Mouse (Mus musculus): Measurements from ENCODE around the gene Casp6. TPM values are rescaled to one million over a fixed set of nuclear protein-coding genes. Genes with fewer than 3 reads are reported as not detected.

Casp6 gene
- total RNA-seq, 1 experiment = 6.2 TPM

GRCm38 (mm10) chr3:129904381-129905132 is 3.3 kb downstream of the Casp6 start:
- in situ Hi-C loops (cut with MboI; ENCODE audit: low sequenced_read_pairs in 2 of 2, unreplicated experiment in 2 of 2) = no loop called here
- no peak overlapping the region for H3K9ac ChIP-seq (ENCODE audit: insufficient read depth, low read depth, low read length, poor library complexity, severe bottlenecking)

GRCm38 (mm10) chr3:129912025-129912424 is 10.8 kb downstream of the Casp6 start:
- DNase-seq (ENCODE audit: low read depth, low spot score) = no peak
- Histone ChIP-seq H3K4me3 (ENCODE audit: insufficient read depth in 1 of 2, low read depth in 1 of 2, low read length in 2 of 2, poor library complexity in 1 of 2, severe bottlenecking in 1 of 2) (no peak overlapping the region), H3K9me3 (ENCODE audit: control insufficient read depth, insufficient read depth, low read depth, low read length) (no peaks in the 10 kb centered on the region), H3K4me1 (ENCODE audit: control insufficient read depth in 2 of 2, insufficient read depth in 2 of 2, low read length in 2 of 2, poor library complexity in 1 of 2) (peaks cover 0 to 4% of the 10 kb centered on the region in 2 experiments; a peak in 1 of 4 replicates), H3K36me3 (ENCODE audit: control insufficient read depth, insufficient read depth, low read length, poor library complexity, severe bottlenecking) (no peaks in the 10 kb centered on the region; the same call in 1 of the 2 replicates), H3K27ac (ENCODE audit: insufficient read depth, low read depth, low read length, poor library complexity, severe bottlenecking) (no peak overlapping the region), H3K9ac (ENCODE audit: insufficient read depth, low read depth, low read length, poor library complexity, severe bottlenecking) (no peak overlapping the region)
- in situ Hi-C loops (cut with MboI; ENCODE audit: low sequenced_read_pairs in 2 of 2, unreplicated experiment in 2 of 2) = no loop called here
- no peak for TF ChIP-seq ZNF384 (IDR thresholded peaks at IDR 0.05; ENCODE audit: low read depth, low read length)
- no peak for TF ChIP-seq ZC3H11A (IDR thresholded peaks at IDR 0.05; ENCODE audit: borderline replicate concordance, low read depth, low read length)
- TF ChIP-seq MAFK (IDR thresholded peaks at IDR 0.05; ENCODE audit: insufficient read depth, low read depth, low read length) = no peak
- TF ChIP-seq HCFC1 (IDR thresholded peaks at IDR 0.05; ENCODE audit: borderline replicate concordance, insufficient read depth, low read length) = no peak
- no peak for TF ChIP-seq CHD2 (IDR thresholded peaks at IDR 0.05; ENCODE audit: low read depth, low read length)

More at GRCm38 (mm10) chr3:129904381-129905132, 3.3 kb downstream of the Casp6 start:
- TF ChIP-seq ZNF384 (IDR thresholded peaks at IDR 0.05; ENCODE audit: low read depth, low read length) (no peak), MAFK (IDR thresholded peaks at IDR 0.05; ENCODE audit: insufficient read depth, low read depth, low read length) (no peak), HCFC1 (IDR thresholded peaks at IDR 0.05; ENCODE audit: borderline replicate concordance, insufficient read depth, low read length) (no peak), ZC3H11A (IDR thresholded peaks at IDR 0.05; ENCODE audit: borderline replicate concordance, low read depth, low read length) (no peak)
- DNase-seq (ENCODE audit: low read depth, low spot score) = no peak
- Histone ChIP-seq H3K9me3 (ENCODE audit: control insufficient read depth, insufficient read depth, low read depth, low read length) (no peaks in the 10 kb centered on the region), H3K27ac (ENCODE audit: insufficient read depth, low read depth, low read length, poor library complexity, severe bottlenecking) (no peak overlapping the region), H3K4me3 (ENCODE audit: insufficient read depth in 1 of 2, low read depth in 1 of 2, low read length in 2 of 2, poor library complexity in 1 of 2, severe bottlenecking in 1 of 2) (no peak overlapping the region), H3K36me3 (ENCODE audit: control insufficient read depth, insufficient read depth, low read length, poor library complexity, severe bottlenecking) (no peaks in the 10 kb centered on the region), H3K4me1 (ENCODE audit: control insufficient read depth in 2 of 2, insufficient read depth in 2 of 2, low read length in 2 of 2, poor library complexity in 1 of 2) (peaks cover 0 to 2% of the 10 kb centered on the region in 2 experiments; a peak in 1 of 4 replicates)

- Histone ChIP-seq H3K4me1 (ENCODE audit: control insufficient read depth in 2 of 2, insufficient read depth in 2 of 2, low read length in 2 of 2, poor library complexity in 1 of 2) (peaks cover 0 to 4% of the 10 kb centered on the region in 2 experiments; a peak in 1 of 4 replicates), H3K4me3 (ENCODE audit: insufficient read depth in 1 of 2, low read depth in 1 of 2, low read length in 2 of 2, poor library complexity in 1 of 2, severe bottlenecking in 1 of 2) (no peak overlapping the region), H3K27ac (ENCODE audit: insufficient read depth, low read depth, low read length, poor library complexity, severe bottlenecking) (no peak overlapping the region), H3K36me3 (ENCODE audit: control insufficient read depth, insufficient read depth, low read length, poor library complexity, severe bottlenecking) (no peaks in the 10 kb centered on the region; the same call in 1 of the 2 replicates), H3K9me3 (ENCODE audit: control insufficient read depth, insufficient read depth, low read depth, low read length) (no peaks in the 10 kb centered on the region), H3K9ac (ENCODE audit: insufficient read depth, low read depth, low read length, poor library complexity, severe bottlenecking) (no peak overlapping the region)
- DNase-seq (ENCODE audit: low read depth, low spot score) = no peak
- in situ Hi-C loops (cut with MboI; ENCODE audit: low sequenced_read_pairs in 2 of 2, unreplicated experiment in 2 of 2) = no loop called here
- TF ChIP-seq CHD2 (IDR thresholded peaks at IDR 0.05; ENCODE audit: low read depth, low read length) = no peak
- TF ChIP-seq ZC3H11A (IDR thresholded peaks at IDR 0.05; ENCODE audit: borderline replicate concordance, low read depth, low read length) = no peak
- TF ChIP-seq HCFC1 (IDR thresholded peaks at IDR 0.05; ENCODE audit: borderline replicate concordance, insufficient read depth, low read length) = no peak
- no peak for TF ChIP-seq MAFK (IDR thresholded peaks at IDR 0.05; ENCODE audit: insufficient read depth, low read depth, low read length)
- TF ChIP-seq ZNF384 (IDR thresholded peaks at IDR 0.05; ENCODE audit: low read depth, low read length) = no peak
Observed at GRCm38 (mm10) chr3:129913241-129913640, 12.0 kb downstream of the Casp6 start.

GRCm38 (mm10) chr3:129917424-129917823 is 16.2 kb downstream of the Casp6 start:
- Histone ChIP-seq H3K9ac (ENCODE audit: insufficient read depth, low read depth, low read length, poor library complexity, severe bottlenecking) (no peak overlapping the region), H3K4me1 (ENCODE audit: control insufficient read depth in 2 of 2, insufficient read depth in 2 of 2, low read length in 2 of 2, poor library complexity in 1 of 2) (peaks cover 0 to 4% of the 10 kb centered on the region in 2 experiments; a peak in 1 of 4 replicates), H3K4me3 (ENCODE audit: insufficient read depth in 1 of 2, low read depth in 1 of 2, low read length in 2 of 2, poor library complexity in 1 of 2, severe bottlenecking in 1 of 2) (no peak overlapping the region), H3K36me3 (ENCODE audit: control insufficient read depth, insufficient read depth, low read length, poor library complexity, severe bottlenecking) (no peaks in the 10 kb centered on the region; the same call in 1 of the 2 replicates), H3K27ac (ENCODE audit: insufficient read depth, low read depth, low read length, poor library complexity, severe bottlenecking) (no peak overlapping the region), H3K9me3 (ENCODE audit: control insufficient read depth, insufficient read depth, low read depth, low read length) (no peaks in the 10 kb centered on the region)
- DNase-seq (ENCODE audit: low read depth, low spot score) = no peak
- in situ Hi-C loops (cut with MboI; ENCODE audit: low sequenced_read_pairs in 2 of 2, unreplicated experiment in 2 of 2) = no loop called here
- TF ChIP-seq ZNF384 (IDR thresholded peaks at IDR 0.05; ENCODE audit: low read depth, low read length) (no peak), MAFK (IDR thresholded peaks at IDR 0.05; ENCODE audit: insufficient read depth, low read depth, low read length) (no peak), CHD2 (IDR thresholded peaks at IDR 0.05; ENCODE audit: low read depth, low read length) (no peak), HCFC1 (IDR thresholded peaks at IDR 0.05; ENCODE audit: borderline replicate concordance, insufficient read depth, low read length) (no peak)
